Mouse (Mus musculus) MEL (cell line): ENCODE data around the gene Zmat5. TPM values are rescaled to one million over a fixed set of nuclear protein-coding genes. Genes with fewer than 3 reads are reported as not detected.

Experiments used
- DNase-seq: peaks from one replicate; pipeline ENCODE4 v3.0.0; 2011; ENCODE audit warnings: low read depth, low spot score
- H3K27ac ChIP-seq: 2 replicates; pipeline ENCODE4 v1.5.1; 2012; ENCODE audit warnings: low read depth, mild to moderate bottlenecking, control low read depth, low read length, moderate library complexity; ENCODE audit not compliant: control insufficient read depth
- H3K27me3 ChIP-seq, 2 experiments: fragments of 150-350 bp in 1 of 2; sonication (generic) in 1 of 2; 2 replicates each; pipeline ENCODE4 v1.6.1; 2012; ENCODE audit warnings: low read length in 2 of 2, mild to moderate bottlenecking in 2 of 2, improper control_type of control experiment in 1 of 2, moderate library complexity in 1 of 2; ENCODE audit not compliant: insufficient read depth in 2 of 2, control insufficient read depth in 1 of 2
- H3K36me3 ChIP-seq, 2 experiments: 2 replicates each; pipeline ENCODE4 v1.6.1; 2012 to 2014; ENCODE audit warnings: low read length in 2 of 2, improper control_type of control experiment in 1 of 2, inconsistent platforms in 1 of 2, mild to moderate bottlenecking in 1 of 2; ENCODE audit not compliant: insufficient read depth in 2 of 2, control insufficient read depth in 1 of 2
- H3K4me1 ChIP-seq, 2 experiments: fragments of 150-350 bp in 1 of 2; sonication (generic) in 1 of 2; 2 replicates each; pipeline ENCODE4 v1.6.1; 2012; ENCODE audit warnings: low read length in 2 of 2, improper control_type of control experiment in 1 of 2, mild to moderate bottlenecking in 1 of 2; ENCODE audit not compliant: insufficient read depth in 2 of 2, control insufficient read depth in 1 of 2
- H3K4me3 ChIP-seq, 2 experiments: fragments of 150-350 bp in 1 of 2; sonication (generic) in 1 of 2; 2 replicates each; pipeline ENCODE4 v1.5.1; 2012; ENCODE audit warnings: low read depth in 2 of 2, low read length in 2 of 2, mild to moderate bottlenecking in 2 of 2, moderate library complexity in 2 of 2, control low read depth in 1 of 2, improper control_type of control experiment in 1 of 2; ENCODE audit not compliant: control insufficient read depth in 1 of 2, insufficient read depth in 1 of 2
- H3K79me2 ChIP-seq: 2 replicates; pipeline ENCODE4 v1.6.1; 2012; ENCODE audit warnings: mild to moderate bottlenecking, low read length, moderate library complexity; ENCODE audit not compliant: control insufficient read depth, poor library complexity, insufficient read depth
- H3K9ac ChIP-seq: 2 replicates; pipeline ENCODE4 v1.6.1; 2012; ENCODE audit warnings: low read depth, mild to moderate bottlenecking, control low read depth, low read length, moderate library complexity; ENCODE audit not compliant: control insufficient read depth, poor library complexity, severe bottlenecking
- H3K9me3 ChIP-seq: fragments of 150-350 bp; sonication (generic); replicated peaks from 2 replicates; pipeline ENCODE4 v1.6.1; 2012; ENCODE audit warnings: mild to moderate bottlenecking, low read length, improper control_type of control experiment, moderate library complexity; ENCODE audit not compliant: insufficient read depth
- BHLHE40 ChIP-seq: IDR thresholded peaks from 2 replicates; pipeline ENCODE4 v1.6.1; 2012; ENCODE audit warnings: low read depth, mild to moderate bottlenecking, inconsistent platforms, low read length, improper control_type of control experiment, borderline replicate concordance
- E2F4 ChIP-seq: IDR thresholded peaks from 2 replicates; pipeline ENCODE4 v1.6.1; 2011; ENCODE audit warnings: low read depth, low read length, improper control_type of control experiment, borderline replicate concordance
- ELF1 ChIP-seq: IDR thresholded peaks from 2 replicates; pipeline ENCODE4 v1.6.1; 2014; ENCODE audit warnings: low read depth, mild to moderate bottlenecking, inconsistent platforms, low read length, improper control_type of control experiment, moderate library complexity
- ETS1 ChIP-seq: IDR thresholded peaks from 2 replicates; pipeline ENCODE4 v1.6.1; 2012; ENCODE audit warnings: low read depth, mild to moderate bottlenecking, inconsistent platforms, low read length, improper control_type of control experiment, moderate library complexity
- GABPA ChIP-seq: IDR thresholded peaks from 2 replicates; pipeline ENCODE4 v1.6.1; 2012; ENCODE audit warnings: low read depth, mild to moderate bottlenecking, inconsistent platforms, low read length, improper control_type of control experiment, moderate library complexity
- HCFC1 ChIP-seq: IDR thresholded peaks from 2 replicates; pipeline ENCODE4 v1.6.1; 2012; ENCODE audit warnings: low read depth, mild to moderate bottlenecking, inconsistent platforms, low read length, improper control_type of control experiment, moderate library complexity
- JUND ChIP-seq: IDR thresholded peaks from 2 replicates; pipeline ENCODE4 v1.6.1; 2011; ENCODE audit warnings: low read depth, mild to moderate bottlenecking, improper control_type of control experiment, low read length
- MAX ChIP-seq: IDR thresholded peaks from 2 replicates; pipeline ENCODE4 v1.6.1; 2011; ENCODE audit warnings: low read length, improper control_type of control experiment
- MYB ChIP-seq: IDR thresholded peaks from 2 replicates; pipeline ENCODE4 v1.6.1; 2011; ENCODE audit warnings: mild to moderate bottlenecking, low read depth, low read length, improper control_type of control experiment
- NRF1 ChIP-seq: IDR thresholded peaks from 2 replicates; pipeline ENCODE4 v1.6.1; 2014; ENCODE audit warnings: low read depth, mild to moderate bottlenecking, inconsistent platforms, low read length, improper control_type of control experiment, moderate library complexity; ENCODE audit not compliant: poor library complexity, insufficient read depth, severe bottlenecking
- POLR2AphosphoS5 ChIP-seq: IDR thresholded peaks from 2 replicates; pipeline ENCODE4 v1.6.1; 2012; ENCODE audit warnings: low read depth, borderline replicate concordance, mild to moderate bottlenecking, inconsistent platforms, low read length, moderate library complexity, mixed read lengths
- RAD21 ChIP-seq: IDR thresholded peaks from 2 replicates; pipeline ENCODE4 v1.6.1; 2011; ENCODE audit warnings: mild to moderate bottlenecking, low read depth, low read length, improper control_type of control experiment
- RCOR1 ChIP-seq: IDR thresholded peaks from 2 replicates; pipeline ENCODE4 v1.6.1; 2012; ENCODE audit warnings: low read depth, mild to moderate bottlenecking, inconsistent platforms, low read length, improper control_type of control experiment
- SMC3 ChIP-seq: IDR thresholded peaks from 2 replicates; pipeline ENCODE4 v1.6.1; 2011; ENCODE audit warnings: low read depth, low read length, improper control_type of control experiment
- TCF12 ChIP-seq: IDR thresholded peaks from 2 replicates; pipeline ENCODE4 v1.6.1; 2014; ENCODE audit warnings: low read depth, mild to moderate bottlenecking, inconsistent platforms, low read length, improper control_type of control experiment, moderate library complexity
- UBTF ChIP-seq: IDR thresholded peaks from 2 replicates; pipeline ENCODE4 v1.6.1; 2012; ENCODE audit warnings: low read depth, mild to moderate bottlenecking, inconsistent platforms, low read length, improper control_type of control experiment, moderate library complexity, borderline replicate concordance; ENCODE audit not compliant: insufficient read depth
- USF2 ChIP-seq, 2 experiments: IDR thresholded peaks; 2 replicates each; pipeline ENCODE4 v1.6.1; 2011 to 2012; ENCODE audit warnings: improper control_type of control experiment in 2 of 2, low read length in 2 of 2, borderline replicate concordance in 1 of 2, inconsistent platforms in 1 of 2, low read depth in 1 of 2, mild to moderate bottlenecking in 1 of 2; ENCODE audit not compliant: insufficient read depth in 1 of 2
- ZC3H11A ChIP-seq: IDR thresholded peaks from 2 replicates; pipeline ENCODE4 v1.6.1; 2012; ENCODE audit warnings: low read depth, mild to moderate bottlenecking, inconsistent platforms, low read length, improper control_type of control experiment
- ZNF384 ChIP-seq: IDR thresholded peaks from 2 replicates; pipeline ENCODE4 v1.6.1; 2012; ENCODE audit warnings: low read depth, mild to moderate bottlenecking, inconsistent platforms, low read length, improper control_type of control experiment
- polyA plus RNA-seq, 2 experiments: library from polyadenylated mRNA; stranded (reverse) in 1 of 2; unstranded in 1 of 2; fragments of >175 nt in 1 of 2; fragments of >200 nt in 1 of 2; gene quantifications; 2 replicates each; pipeline versions ENCODE4 v1.2.1 to v1.2.4; 2012; ENCODE audit warnings: low replicate concordance in 2 of 2, low read depth in 1 of 2; ENCODE audit not compliant: insufficient read length in 2 of 2, insufficient read depth in 1 of 2, missing spikeins in 1 of 2
- total RNA-seq: library from RNA; depleted of rRNA; stranded (reverse); fragments of 300-350 nt; gene quantifications from 2 replicates; pipeline ENCODE4 v1.2.3, GENCODE M21; 2012

Zmat5 gene
- total and polyA plus RNA-seq, 3 experiments = 36.9 to 39.3 TPM; not detected in 1

GRCm38 (mm10) chr11:4661871-4662495, 42.5 kb upstream of the Zmat5 start:
- no peak for DNase-seq
- H3K9me3 ChIP-seq = no peaks in the 10 kb centered on the region
- no peak overlapping the region for H3K4me3 ChIP-seq
- no peaks in the 10 kb centered on the region for H3K27me3 ChIP-seq
- no peak for TF ChIP-seq NRF1
- TF ChIP-seq MAX = no peak
- no peak for TF ChIP-seq MYB
- no peak for TF ChIP-seq BHLHE40
- no peak for TF ChIP-seq HCFC1
- no peak for TF ChIP-seq ZNF384
- no peak for TF ChIP-seq SMC3
- no peak for TF ChIP-seq GABPA
- TF ChIP-seq TCF12 = no peak
- no peak for TF ChIP-seq E2F4
- no peak for TF ChIP-seq UBTF
- no peak for TF ChIP-seq POLR2AphosphoS5
- no peak for TF ChIP-seq USF2 (IDR thresholded peaks at IDR 0.05; ENCODE audit: borderline replicate concordance in 1 of 2, insufficient read depth in 1 of 2, low read depth in 1 of 2, low read length in 2 of 2)
- no peak for TF ChIP-seq ELF1
- no peak for TF ChIP-seq JUND
- TF ChIP-seq ETS1 = no peak
- TF ChIP-seq RAD21 = no peak
- peaks cover 20 to 25% of the 10 kb centered on the region in 2 experiments for H3K4me1 ChIP-seq
- H3K9ac ChIP-seq = no peak overlapping the region
- H3K79me2 ChIP-seq = no peaks in the 10 kb centered on the region
- H3K27ac ChIP-seq = peak overlapping the region; percentile 26; the same call in 1 of the 2 replicates
- H3K36me3 ChIP-seq = peaks cover 10 to 29% of the 10 kb centered on the region in 2 experiments

DNA sequence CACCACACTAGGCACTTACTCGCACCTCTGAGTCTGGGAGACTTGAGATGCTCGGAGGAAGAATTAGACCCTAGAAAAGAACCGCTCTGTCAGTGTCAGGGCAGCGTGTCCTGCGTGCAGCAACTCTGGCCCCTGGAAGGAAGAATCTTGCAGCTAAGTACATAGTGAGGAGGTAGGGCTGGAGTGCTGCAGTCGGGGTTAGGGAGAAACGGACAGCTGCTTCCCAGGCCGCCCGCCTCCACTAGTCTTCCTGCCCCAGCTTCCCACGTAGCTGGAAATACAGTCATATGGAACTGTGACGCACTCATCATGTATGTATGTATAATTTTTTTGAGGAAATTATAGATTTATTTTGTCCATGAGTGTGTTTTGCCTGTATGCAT, 42.0 kb upstream of the Zmat5 start:
- Histone ChIP-seq H3K4me1 (peaks cover 20 to 25% of the 10 kb centered on the region in 2 experiments), H3K27me3 (no peaks in the 10 kb centered on the region), H3K36me3 (peaks cover 7 to 29% of the 10 kb centered on the region in 2 experiments), H3K9ac (no peak overlapping the region), H3K4me3 (no peak overlapping the region)
- DNase-seq = no peak
- TF ChIP-seq RCOR1 (no peak), BHLHE40 (no peak), ZC3H11A (no peak)
- TF ChIP-seq, all 39 proteins: peak for 0
- no peaks in the 10 kb centered on the region for H3K79me2 ChIP-seq
- no peaks in the 10 kb centered on the region for H3K9me3 ChIP-seq
- H3K27ac ChIP-seq = no peak overlapping the region
